Mouse (Mus musculus): ENCODE results near the gene 1700001C02Rik. TPM values are rescaled to one million over a fixed set of nuclear protein-coding genes. Genes with fewer than 3 reads are reported as not detected.

The 1700001C02Rik gene
- total RNA-seq, 2 experiments from 2014 or later = not detected

DNA sequence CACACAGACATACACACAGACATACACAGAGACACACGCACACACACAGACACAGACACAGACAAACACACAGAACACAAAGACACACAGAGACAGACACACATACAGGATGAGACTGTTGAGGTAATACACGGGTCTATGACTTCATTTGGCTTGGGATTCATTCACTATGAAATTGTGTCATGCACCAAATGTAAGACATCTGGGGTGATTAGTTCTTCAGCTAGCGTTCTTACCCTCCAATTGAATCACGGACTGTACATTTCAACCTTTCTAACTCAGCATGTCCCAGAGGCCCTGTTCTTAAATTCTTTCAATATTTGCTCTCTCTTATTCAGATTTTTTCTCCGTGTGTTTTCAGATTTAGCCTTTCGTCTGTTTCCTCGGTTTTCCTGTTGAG is 28.8 kb downstream of the 1700001C02Rik start:
- no peak for DNase-seq (ENCODE audit: low spot score in 2 of 2)

DNA sequence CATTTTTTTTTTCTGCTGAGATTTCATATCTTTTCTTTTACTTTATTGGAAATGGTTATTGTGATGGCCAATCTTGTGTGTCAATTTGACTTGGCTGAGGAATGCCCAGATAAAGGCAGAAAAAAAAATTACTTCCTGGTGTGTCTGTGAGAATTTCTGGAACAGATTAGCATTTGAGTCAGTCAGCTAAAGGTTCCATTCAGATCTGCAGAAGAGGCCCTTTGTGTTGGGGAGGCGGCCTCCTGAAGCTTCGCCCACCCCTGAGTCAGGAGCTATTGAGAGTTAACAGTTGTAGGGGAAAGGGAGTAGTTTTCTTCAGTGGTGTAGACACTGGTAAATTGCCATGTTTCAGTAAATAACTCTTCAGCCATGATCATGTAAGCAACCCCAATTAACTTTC is 29.4 kb downstream of the 1700001C02Rik start:
- DNase-seq (ENCODE audit: low spot score in 2 of 2) = no peak

DNA sequence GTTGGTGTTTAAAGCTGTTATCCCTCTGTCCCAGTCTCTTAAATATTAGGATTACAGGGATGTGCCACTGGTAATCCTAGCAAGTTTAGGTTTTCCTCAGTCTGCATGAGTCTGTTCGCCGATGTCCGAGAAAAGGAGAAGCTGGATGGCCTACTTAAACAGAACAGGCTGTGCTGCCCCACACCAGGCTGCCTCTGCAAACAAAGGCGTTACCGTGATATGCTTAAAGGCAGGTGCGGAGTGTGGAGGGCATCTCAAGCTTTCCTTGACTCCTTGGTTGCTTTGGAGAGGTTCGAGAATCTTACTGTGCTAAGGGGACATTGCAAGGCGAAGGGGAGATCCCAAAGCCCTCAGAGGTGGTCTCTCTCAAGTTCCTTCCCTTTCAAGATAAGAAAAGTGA is 31.0 kb downstream of the 1700001C02Rik start:
- DNase-seq (ENCODE audit: low spot score in 2 of 2) = no peak

DNA sequence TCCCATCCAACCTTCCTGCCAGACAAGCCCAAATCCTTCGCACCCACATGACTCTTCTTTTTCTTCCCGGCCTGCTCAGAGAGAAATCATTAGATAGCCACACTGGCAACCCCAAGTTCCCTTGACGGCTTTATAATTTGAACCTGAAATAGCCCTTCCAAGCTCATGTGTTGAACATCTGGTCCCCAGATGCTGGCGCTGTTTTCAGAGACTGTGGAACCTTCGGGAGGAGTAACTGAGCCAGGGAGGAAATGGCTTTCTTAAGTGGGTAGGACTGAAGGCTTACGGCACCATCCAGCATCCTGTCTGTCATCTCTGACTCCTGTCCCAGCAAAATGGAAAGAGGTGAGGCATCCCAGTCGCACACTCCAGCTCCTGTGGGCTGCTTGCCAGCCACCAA is 31.5 kb downstream of the 1700001C02Rik start:
- no peak for DNase-seq (ENCODE audit: low spot score in 2 of 2)

DNA sequence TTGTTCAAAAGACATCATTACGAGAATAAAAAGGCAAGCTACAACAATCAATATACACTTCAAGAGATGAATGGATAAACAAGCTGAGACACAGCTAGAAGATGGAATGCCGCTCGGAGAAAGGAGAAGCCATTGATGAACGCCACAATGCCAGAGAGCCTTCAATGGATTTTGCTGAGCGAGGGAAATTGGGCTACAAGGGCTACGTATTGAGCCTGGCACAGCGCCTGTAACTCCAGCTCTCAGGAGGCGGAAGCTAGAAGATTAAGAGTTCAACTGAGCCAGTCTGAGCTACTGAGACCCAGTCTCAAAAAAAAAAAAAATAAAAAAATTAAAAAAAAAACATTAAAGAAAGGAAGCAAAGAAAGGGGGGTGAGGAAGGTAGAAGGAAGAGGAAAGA is 47.3 kb downstream of the 1700001C02Rik start:
- no peak for DNase-seq (ENCODE audit: low spot score in 2 of 2)

DNA sequence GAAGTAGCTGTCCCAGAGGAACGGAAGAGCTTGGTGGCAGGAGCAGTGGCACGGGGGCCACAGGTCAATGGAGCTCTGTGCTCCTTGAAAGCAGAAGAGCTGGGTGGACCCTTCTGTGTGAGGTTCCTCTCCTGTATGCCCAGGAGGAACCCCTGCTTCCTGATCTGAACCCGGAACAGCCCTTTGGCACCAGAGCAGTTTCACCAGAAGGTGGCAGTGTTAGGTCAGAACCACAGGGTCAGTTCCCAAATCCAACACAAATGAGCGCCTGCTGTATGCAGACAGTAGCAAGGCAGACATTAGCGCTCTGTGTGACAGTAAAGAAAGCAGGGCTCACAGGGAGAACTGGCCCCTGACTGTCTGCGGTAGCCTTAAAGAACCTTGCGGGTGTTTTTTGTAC is 50.5 kb downstream of the 1700001C02Rik start:
- peak; percentile 31 to 52 for DNase-seq (ENCODE audit: low spot score in 2 of 2)

DNA sequence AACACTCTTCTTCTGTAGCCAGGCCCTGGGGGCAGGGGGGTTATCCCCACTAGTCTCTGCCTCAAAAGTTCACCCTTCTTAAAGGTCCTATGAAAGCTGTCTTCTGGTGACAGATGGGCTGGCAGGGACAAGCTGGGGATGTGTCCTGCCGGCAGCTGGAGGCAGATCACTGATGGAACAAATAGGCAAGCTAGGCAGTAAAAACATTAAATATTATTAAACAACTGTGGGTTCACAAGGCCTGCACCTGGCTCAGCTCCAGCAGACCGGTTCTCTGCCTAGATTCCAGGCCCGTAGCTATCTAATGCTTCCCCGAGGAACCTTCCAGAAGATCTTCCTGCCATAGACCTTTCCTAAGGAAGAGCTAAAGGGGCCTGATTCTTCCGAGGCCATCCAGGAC is 52.3 kb downstream of the 1700001C02Rik start:
- DNase-seq (ENCODE audit: low spot score in 2 of 2) = no peak

DNA sequence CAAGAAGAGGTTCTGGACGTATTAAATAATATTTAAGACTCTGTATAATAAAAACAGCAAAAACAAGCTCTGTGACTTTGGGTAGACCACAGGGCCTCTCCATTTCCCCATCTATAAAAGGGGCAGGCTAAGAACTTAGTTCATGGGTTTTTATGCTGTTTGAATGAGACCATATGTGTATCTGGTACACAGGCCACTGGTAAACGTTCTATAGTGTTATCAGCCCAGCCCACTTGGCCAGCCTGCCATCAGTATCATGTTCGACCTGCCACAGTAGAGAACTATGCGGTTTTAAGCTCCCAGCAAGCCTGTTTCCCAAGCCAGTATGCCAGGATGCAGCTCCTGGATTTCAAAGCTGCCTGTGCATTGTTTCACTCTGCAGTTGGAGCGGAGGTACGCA is 52.7 kb downstream of the 1700001C02Rik start:
- DNase-seq (ENCODE audit: low spot score in 2 of 2) = no peak

DNA sequence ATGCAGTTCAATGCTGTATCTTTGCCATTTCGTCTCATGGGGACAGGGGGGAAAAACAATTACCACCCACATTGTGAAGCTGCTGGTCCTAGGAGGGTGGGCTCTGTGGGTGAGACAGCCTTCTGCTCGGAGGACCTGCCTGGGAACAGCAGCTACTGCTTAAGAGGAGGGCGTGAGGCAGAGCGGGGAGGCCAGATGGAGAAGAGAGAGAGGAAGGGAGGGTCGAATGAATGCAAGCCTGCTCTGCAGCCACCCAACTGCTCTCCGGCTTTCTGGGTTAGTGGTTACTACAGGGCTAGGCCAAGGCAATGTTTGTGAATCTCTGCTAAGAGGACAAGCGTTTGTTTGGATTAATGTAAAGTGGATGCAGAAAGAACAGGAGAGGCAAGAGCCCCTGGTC is 53.6 kb downstream of the 1700001C02Rik start:
- no peak for DNase-seq (ENCODE audit: low spot score in 2 of 2)

DNA sequence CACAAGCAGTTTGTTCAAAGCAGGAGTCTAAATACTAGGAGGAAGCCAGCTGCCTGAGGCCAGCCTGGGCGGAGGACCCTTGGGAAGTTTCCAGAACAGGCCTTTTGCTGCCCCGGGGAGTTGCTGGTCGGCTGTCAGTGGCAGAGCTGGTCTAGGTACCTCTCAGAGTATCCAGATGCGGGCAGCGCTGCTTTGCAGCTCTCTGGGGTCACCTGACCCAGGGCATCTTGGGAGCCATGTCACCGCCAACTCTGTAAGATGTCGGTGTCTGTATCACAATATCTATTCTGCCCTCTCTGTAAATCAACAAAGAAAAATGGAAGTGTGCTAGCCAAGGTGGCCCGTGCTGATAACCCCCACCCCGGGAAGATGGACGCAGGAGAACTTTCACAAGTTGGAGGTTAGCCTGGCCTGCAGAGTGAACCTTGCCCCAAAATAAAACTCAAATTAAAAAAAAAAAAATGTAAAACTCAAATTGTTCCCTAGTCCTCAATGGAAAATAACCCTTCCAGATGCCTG is 54.4 kb downstream of the 1700001C02Rik start:
- DNase-seq (ENCODE audit: low spot score in 2 of 2) = no peak

DNA sequence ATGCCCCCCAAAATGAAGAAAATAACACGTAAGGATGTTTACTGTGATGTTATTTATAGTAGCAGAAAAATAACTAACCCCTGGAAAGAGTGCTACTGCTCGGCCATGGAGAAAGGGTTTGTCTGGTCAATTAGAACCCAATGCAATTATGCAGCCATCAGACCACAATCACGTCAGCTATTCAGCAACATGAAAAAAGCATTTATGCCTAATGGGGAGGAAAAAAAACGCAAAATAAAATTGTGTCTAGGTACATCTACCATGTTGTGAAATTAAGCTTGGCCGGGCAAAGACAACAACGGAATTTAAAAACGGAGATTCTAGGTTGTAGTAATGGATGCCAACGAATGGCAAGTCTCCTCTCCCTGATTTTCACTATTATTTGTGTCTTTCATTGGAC is 56.6 kb downstream of the 1700001C02Rik start:
- DNase-seq (ENCODE audit: low spot score in 2 of 2) = no peak

DNA sequence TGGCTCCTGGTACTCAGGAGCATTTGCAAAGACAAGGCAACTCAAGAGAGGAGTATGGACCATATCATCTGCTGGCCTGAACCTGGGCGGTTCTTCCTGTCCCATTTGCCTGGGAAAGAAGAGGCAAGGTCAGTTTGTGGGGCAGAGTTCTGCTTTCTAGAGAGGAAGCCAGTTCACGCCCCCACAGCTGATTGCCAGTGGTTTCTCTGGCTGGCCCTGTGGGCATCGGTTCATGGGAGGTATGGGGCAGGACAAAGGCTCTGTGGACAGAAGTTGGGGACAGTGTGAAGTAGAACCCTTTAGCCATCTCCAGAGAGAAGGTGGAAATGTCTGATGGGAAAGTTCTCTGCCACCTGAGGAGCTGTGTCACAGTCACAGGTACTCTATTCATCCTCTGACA is 57.3 kb downstream of the 1700001C02Rik start:
- DNase-seq (ENCODE audit: low spot score in 2 of 2) = no peak

DNA sequence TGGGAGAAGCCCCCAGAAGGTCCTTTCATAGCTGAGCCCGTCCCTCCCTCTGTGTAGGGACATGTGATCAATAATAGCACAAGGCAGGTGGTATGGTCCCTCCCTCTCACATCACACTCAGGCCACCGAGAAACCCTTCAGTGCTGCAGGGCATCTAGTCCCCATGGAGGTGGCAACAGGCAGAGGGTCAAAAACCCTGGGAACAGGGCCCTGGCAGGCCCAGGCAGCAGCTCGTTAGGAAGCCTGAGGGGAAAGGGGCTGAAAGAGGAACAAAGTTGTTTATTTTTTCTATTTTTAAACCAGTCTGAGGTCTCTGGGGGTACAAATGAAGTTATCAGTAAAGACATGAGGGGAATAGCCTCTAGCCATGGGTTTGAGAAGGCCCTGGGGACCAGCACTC is 58.4 kb downstream of the 1700001C02Rik start:
- DNase-seq (ENCODE audit: low spot score in 2 of 2) = no peak

DNA sequence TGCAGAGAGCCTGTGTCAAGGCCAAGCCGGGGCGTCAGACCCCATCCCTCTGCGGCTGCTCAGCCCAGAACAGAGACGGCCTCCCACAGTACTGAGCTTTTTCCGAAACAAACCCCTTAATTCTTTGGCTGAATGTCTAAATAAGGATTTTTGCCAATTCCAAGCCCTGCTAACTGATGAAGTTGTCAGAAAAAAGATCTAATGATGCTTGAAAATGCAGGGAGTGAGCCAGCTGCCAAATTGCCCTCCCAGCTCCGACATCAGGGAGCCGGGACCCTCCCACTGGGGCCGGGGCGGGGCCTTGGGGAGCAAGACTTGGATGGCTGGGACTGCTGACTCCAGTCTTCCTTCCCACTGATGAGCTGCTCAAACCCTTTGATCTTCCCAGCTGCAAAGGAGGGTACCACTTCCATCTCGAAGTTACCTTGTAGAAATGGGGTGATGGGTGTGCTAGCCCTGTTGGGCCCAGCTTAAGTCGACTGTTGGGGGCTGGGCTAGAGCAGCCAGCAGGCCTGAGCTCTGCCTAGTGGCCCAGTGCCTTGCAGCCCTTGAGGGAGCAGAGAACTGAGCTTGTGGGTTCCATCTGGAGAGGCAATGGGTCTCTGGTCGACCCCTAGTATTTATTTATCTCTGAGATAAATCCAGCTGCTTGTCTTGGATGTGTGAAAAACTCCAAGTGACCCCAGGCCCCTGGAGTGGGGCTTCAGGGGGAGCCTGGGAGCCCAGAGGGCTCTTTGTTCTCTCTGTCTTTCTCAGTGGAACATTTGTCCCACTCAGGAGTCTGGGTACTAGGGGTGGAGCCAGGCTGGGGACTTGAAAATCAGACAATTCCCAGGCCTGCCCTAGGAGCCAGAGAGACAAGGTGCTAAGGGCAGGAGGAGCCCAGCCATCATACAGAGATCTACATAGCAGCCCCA is 60.3 kb downstream of the 1700001C02Rik start:
- no peak for DNase-seq (ENCODE audit: low spot score in 2 of 2)

DNA sequence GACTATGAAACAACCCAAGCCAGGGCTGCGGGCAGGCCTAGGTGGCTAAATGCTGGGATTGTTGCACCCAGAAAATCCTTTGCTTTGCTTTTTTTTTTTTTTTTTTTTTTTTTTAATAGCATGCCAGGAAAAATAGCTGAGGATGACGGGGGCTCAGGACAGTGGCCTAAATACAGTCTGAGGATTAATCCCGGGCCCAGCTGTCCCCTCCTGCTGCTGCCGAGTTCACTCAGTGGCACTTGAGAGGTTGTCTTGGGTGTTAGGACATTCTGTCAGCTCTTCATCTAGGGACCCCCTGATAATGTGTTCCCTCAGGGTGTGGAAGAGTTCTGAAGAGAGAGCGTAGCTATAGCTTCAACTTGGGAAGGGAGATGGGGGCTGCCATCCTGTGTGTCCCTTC is 61.3 kb downstream of the 1700001C02Rik start:
- DNase-seq (ENCODE audit: low spot score in 2 of 2) = no peak

DNA sequence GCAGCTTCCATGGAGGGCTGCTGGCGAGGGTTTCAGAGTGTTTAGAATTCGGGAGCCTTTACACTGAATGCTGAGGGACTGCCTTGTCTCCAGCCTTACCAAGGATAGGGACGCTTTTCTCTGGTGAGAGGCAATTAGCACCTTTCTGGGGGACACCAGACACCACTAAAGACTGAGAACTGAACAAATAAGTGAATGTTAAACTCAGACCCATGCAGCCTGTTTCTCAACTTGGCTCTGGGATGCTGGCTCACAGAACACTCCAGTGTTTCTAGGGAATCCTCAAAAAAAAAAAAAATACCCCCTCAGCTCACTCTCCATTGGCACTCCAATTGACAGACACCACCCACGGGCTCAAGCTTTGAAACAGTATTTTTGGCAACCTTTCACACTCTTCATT is 63.1 kb downstream of the 1700001C02Rik start:
- no peak for DNase-seq (ENCODE audit: low spot score in 2 of 2)

Other genes starting within 250 kb of the 1700001C02Rik start
- gene Selenoi, start 233.5 kb upstream of the 1700001C02Rik start, total RNA-seq (2021) = 10 to 100 TPM; 27.2 to 30.9 TPM
- 1 to 10 TPM in 1 of 2 experiments, under 1 TPM in 1; 0.76 to 1.6 TPM for gene Drc1, start 184.7 kb upstream of the 1700001C02Rik start, total RNA-seq (2021)
- gene Otof, start 4.1 kb upstream of the 1700001C02Rik start, total RNA-seq (2021) = under 1 TPM; 0.17 to 0.22 TPM
- under 1 TPM; 0.53 to 0.99 TPM for gene Cib4, start 79.8 kb downstream of the 1700001C02Rik start, total RNA-seq (2021)
- gene Kcnk3, start 122.1 kb downstream of the 1700001C02Rik start, total RNA-seq (2021) = 100 to 1,000 TPM; 684 to 719 TPM
- 10 to 100 TPM; 33.5 to 33.7 TPM for gene Slc35f6, start 181.9 kb downstream of the 1700001C02Rik start, total RNA-seq (2021)
- gene Cenpa, start 200.7 kb downstream of the 1700001C02Rik start, total RNA-seq (2021) = 10 to 100 TPM; 61.3 to 62.0 TPM
- gene Dpysl5, start 245.5 kb downstream of the 1700001C02Rik start, total RNA-seq (2021) = 10 to 100 TPM; 10.8 to 16.0 TPM